Mouse (Mus musculus): ENCODE data around the gene Tbc1d22b.

GRCm38 (mm10) chr17:29502005-29502668, 47.4 kb upstream of the Tbc1d22b start:
- no peak for TF ChIP-seq CTCF (IDR thresholded peaks at IDR 0.05; ENCODE audit: extremely low read depth, insufficient read length, insufficient replicate concordance, low read depth, low read length)
- TF ChIP-seq POLR2A (IDR thresholded peaks at IDR 0.05; ENCODE audit: low read depth, low read length), result no peak

Measured in small intestine, adult 2 months (tissue).